Mouse (Mus musculus): Measurements from ENCODE around the gene Frmd4a. TPM values are rescaled to one million over a fixed set of nuclear protein-coding genes. Genes with fewer than 3 reads are reported as not detected.

Frmd4a gene
- polyA plus RNA-seq, 1 experiment from 2014 or later, result 39.5 TPM

DNA sequence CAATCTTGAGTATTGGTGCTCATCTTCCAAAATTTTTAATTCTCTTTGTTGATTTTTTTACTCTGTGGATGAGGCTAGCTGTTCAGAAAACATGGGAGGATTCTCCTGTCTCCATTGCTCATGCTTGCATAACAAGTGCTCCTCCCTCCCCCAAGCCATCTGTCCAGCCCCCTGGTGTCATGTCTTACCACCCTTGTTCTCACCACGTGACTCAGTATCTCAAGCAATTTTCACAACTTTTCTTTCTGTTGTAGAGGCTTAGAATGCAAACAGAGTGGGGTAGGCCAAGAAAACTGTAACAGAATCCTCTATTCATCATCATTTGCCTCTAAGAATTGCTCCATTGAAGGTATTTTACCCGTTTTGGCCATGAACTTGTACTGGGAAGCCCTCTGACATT, 273.6 kb downstream of the Frmd4a start:
- Histone ChIP-seq H3K9me3 (replicated peaks) (no peaks in the 10 kb centered on the region), H3K9ac (no peak overlapping the region), H3K36me3 (no peaks in the 10 kb centered on the region), H3K27ac (replicated peaks) (no peak overlapping the region), H3K27me3 (no peaks in the 10 kb centered on the region), H3K4me2 (replicated peaks) (no peak overlapping the region), H3K4me3 (replicated peaks) (no peak overlapping the region), H3K4me1 (peaks cover 14% of the 10 kb centered on the region)
- ATAC-seq (ENCODE audit: insufficient number of reproducible peaks, low FRiP score, low TSS enrichment, low read depth), result no peak
- WGBS, result 61% methylated on average over 2 of the region's 2 CpGs

DNA sequence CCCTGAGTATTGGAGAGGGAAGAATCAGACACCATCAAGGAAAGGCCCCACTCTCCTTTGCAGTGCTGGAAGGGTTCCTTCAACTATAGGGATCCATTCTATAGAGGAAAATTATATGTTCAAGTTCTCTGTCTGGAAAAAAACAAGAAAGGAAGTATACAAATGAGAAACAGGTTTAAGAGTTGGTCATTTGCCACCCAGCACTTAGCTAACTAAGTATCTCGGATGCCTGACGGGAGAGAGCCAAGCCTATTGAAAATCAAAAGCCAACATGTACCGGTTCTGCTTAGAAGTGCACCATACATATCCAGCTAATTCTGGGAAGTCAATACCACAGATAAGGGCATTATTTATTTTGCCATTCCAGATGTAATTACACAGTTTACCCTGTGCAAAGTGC, 274.2 kb downstream of the Frmd4a start:
- H3K9me3 ChIP-seq (replicated peaks), result no peaks in the 10 kb centered on the region

DNA sequence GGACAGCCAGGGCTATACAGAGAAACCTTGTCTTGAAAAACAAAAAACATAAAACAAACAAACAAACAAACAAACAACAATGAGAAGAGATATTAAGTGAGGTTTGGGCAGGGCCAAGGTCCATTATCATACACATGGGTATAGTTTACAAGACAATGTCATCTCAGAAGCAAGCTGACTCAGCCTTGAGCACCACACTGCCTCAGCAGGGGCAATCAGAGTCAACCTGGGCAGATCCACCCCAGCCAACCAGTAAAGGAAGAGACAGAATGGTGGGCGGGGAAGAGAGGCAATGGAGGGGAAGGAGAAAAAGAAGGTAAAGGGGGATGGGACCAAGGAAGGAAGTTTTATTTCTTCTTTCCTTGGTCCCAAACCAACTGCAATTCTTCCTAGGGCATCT, 276.2 kb downstream of the Frmd4a start:
- Histone ChIP-seq H3K4me2 (replicated peaks) (no peak overlapping the region), H3K27ac (replicated peaks) (no peak overlapping the region), H3K27me3 (no peaks in the 10 kb centered on the region), H3K9ac (no peak overlapping the region), H3K4me1 (peaks cover 23% of the 10 kb centered on the region), H3K9me3 (replicated peaks) (no peaks in the 10 kb centered on the region), H3K36me3 (no peaks in the 10 kb centered on the region), H3K4me3 (replicated peaks) (no peak overlapping the region)
- no peak for ATAC-seq (ENCODE audit: insufficient number of reproducible peaks, low FRiP score, low TSS enrichment, low read depth)
- WGBS, result 95% methylated on average over 1 of the region's 1 CpGs

More for the DNA sequence above, 274.2 kb downstream of the Frmd4a start:
- 44% methylated on average over 3 of the region's 3 CpGs for WGBS
- no peak for ATAC-seq (ENCODE audit: insufficient number of reproducible peaks, low FRiP score, low TSS enrichment, low read depth)
- Histone ChIP-seq H3K4me1 (peaks cover 8% of the 10 kb centered on the region), H3K4me3 (replicated peaks) (no peak overlapping the region), H3K27me3 (no peaks in the 10 kb centered on the region), H3K27ac (replicated peaks) (no peak overlapping the region), H3K36me3 (no peaks in the 10 kb centered on the region), H3K4me2 (replicated peaks) (no peak overlapping the region), H3K9ac (no peak overlapping the region)

DNA sequence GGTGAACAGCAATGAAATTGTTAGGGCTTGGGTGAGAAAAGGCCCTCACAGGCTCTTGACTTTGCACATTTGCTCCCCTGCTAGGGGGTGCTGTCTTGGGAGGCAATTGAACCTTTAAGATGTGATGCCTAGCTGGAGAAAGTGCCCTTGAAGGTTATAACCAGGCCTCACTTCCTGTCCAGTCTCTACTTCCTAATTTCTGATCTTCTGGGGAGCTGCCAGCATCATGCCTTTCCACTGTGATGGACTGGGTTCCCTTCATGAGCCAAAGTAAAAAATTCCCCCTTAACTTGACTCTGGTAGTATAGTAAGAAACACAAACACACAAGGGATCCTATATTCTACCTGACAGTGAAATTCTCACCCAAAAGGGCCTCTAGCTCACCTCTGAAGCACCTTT, 278.1 kb downstream of the Frmd4a start:
- ATAC-seq (ENCODE audit: insufficient number of reproducible peaks, low FRiP score, low TSS enrichment, low read depth), result no peak
- Histone ChIP-seq H3K4me3 (replicated peaks) (no peak overlapping the region), H3K9ac (no peak overlapping the region), H3K4me2 (replicated peaks) (no peak overlapping the region), H3K9me3 (replicated peaks) (no peaks in the 10 kb centered on the region), H3K27me3 (no peaks in the 10 kb centered on the region), H3K36me3 (no peaks in the 10 kb centered on the region), H3K27ac (replicated peaks) (no peak overlapping the region), H3K4me1 (peaks cover 40% of the 10 kb centered on the region)

DNA sequence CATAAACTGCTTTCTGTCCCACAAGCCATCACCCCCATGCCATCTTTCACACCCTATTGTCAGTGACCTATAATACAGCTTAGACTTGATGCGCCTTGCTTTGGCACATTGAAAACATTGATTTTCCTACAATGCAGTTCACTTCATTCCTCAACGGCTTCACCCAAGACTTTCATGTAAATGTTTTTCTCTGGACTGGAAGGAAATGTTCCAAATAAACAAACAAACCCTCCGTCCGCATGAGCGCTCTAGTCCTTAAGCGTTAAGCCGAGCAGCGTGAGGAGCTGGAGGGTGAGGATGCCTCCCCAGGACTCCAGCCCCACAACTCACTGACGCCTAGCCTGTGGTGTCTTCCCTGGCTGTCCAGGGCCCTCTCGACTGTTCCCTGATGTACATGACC, 279.4 kb downstream of the Frmd4a start:
- peak overlapping the region; percentile 92; the same call in 1 of the 2 replicates for H3K27ac ChIP-seq (replicated peaks)
- no peaks in the 10 kb centered on the region for H3K27me3 ChIP-seq
- no peaks in the 10 kb centered on the region for H3K36me3 ChIP-seq
- H3K4me3 ChIP-seq (replicated peaks), result no peak overlapping the region
- H3K9ac ChIP-seq, result no peak overlapping the region
- H3K9me3 ChIP-seq (replicated peaks), result no peaks in the 10 kb centered on the region
- 68% methylated on average over 10 of the region's 10 CpGs for WGBS
- peaks cover 47% of the 10 kb centered on the region for H3K4me1 ChIP-seq
- ATAC-seq (ENCODE audit: insufficient number of reproducible peaks, low FRiP score, low TSS enrichment, low read depth), result no peak
- no peak overlapping the region for H3K4me2 ChIP-seq (replicated peaks)

DNA sequence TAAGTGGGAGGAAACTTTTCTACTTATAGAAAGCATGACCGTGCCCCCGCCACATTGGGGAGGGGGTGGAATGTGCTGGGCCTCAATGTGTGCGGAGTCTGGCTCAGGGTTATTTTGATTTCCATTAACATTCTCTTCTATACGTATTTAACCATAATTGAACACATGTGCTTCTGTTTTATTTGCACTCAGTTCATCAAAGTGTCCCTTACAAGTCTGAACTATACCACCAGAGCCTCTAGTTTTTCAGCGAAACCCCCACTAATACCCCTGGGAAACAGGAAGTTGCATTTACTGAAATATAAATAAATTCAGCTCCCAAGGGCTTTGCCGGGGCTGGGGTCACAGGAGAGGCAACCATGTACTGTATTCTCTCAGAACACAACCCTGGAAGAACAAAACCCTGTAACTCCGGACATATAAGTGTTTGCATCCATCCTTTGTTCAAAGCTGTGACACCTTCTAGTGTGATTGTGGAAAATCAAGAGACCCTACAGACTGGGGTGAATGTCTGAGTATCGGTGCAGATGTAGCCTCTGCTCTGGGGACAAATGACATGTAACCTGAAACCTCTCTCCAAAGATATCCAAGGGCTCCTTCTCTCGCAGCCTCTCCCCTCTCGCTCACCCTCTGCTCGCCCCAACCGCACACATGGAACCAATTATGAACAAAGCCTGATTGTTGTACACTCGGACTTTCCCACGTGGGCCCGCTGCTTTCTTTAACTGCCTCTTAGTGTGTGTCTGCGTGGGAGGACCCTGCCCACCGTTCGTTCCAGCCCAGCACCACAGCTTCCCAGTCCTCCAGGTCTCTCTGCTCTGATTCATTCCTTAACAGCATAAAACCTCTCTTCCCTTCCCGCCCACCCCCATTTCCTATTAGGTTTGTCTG, 281.1 kb downstream of the Frmd4a start:
- 3% methylated on average over 19 of the region's 19 CpGs for WGBS
- peaks cover 42% of the 10 kb centered on the region for H3K4me1 ChIP-seq
- H3K27ac ChIP-seq (replicated peaks), result peak overlapping the region; percentile 92
- H3K4me2 ChIP-seq (replicated peaks), result peak overlapping the region; percentile 55
- no peaks in the 10 kb centered on the region for H3K27me3 ChIP-seq
- peak; percentile 87 for ATAC-seq (ENCODE audit: insufficient number of reproducible peaks, low FRiP score, low TSS enrichment, low read depth)
- H3K36me3 ChIP-seq, result no peaks in the 10 kb centered on the region
- H3K9ac ChIP-seq, result no peak overlapping the region
- H3K4me3 ChIP-seq (replicated peaks), result peak overlapping the region; percentile 44
- no peaks in the 10 kb centered on the region for H3K9me3 ChIP-seq (replicated peaks)

DNA sequence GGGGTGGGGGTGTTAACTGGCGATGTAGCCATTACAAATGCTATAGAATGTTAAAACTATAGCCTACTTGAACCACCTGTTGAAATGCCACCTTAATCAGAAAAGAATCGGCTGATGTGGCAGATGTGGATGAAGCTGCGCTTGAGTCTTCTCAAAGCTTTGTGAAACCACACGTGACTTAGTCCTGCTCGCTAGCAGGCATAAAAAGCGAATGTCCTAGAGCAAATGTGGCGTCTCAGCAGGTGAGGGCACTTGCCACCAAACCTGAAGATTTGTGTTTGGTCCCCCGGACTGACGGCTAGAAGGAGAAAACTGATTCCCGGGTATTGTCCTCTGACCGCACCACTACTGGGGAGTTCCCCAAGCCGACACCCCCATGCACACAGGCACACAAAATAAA, 282.1 kb downstream of the Frmd4a start:
- WGBS, result 36% methylated on average over 12 of the region's 12 CpGs
- Histone ChIP-seq H3K4me1 (peaks cover 42% of the 10 kb centered on the region), H3K36me3 (no peaks in the 10 kb centered on the region), H3K4me3 (replicated peaks) (peak overlapping the region; percentile 44; the same call in 1 of the 2 replicates), H3K27ac (replicated peaks) (peak overlapping the region; percentile 92), H3K27me3 (no peaks in the 10 kb centered on the region), H3K4me2 (replicated peaks) (peak overlapping the region; percentile 55), H3K9ac (no peak overlapping the region), H3K9me3 (replicated peaks) (no peaks in the 10 kb centered on the region)
- no peak for ATAC-seq (ENCODE audit: insufficient number of reproducible peaks, low FRiP score, low TSS enrichment, low read depth)

DNA sequence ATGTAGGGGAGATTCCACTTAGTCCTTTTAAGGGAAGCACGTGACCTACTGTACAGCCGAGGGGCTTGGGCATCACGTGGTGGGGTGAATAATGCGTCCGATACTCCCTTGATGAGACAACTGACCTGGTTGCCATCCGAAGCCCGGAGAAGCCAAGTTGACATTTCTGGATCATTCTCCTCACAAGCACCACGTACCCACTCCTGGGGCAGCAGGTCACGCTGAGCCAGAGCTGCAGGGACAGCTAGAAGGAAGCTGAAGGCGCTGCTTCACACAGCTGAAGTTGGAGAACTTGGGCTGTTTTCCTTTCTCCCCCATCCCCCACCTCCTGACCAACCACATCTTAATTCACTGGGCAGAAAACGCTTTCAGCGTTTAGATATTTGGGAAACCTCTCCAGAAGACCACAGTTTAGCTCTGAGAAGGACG, 282.9 kb downstream of the Frmd4a start:
- H3K4me1 ChIP-seq, result peaks cover 42% of the 10 kb centered on the region
- no peaks in the 10 kb centered on the region for H3K9me3 ChIP-seq (replicated peaks)
- no peaks in the 10 kb centered on the region for H3K36me3 ChIP-seq
- WGBS, result 13% methylated on average over 13 of the region's 13 CpGs
- H3K27me3 ChIP-seq, result no peaks in the 10 kb centered on the region
- peak overlapping the region; percentile 92 for H3K27ac ChIP-seq (replicated peaks)
- no peak for ATAC-seq (ENCODE audit: insufficient number of reproducible peaks, low FRiP score, low TSS enrichment, low read depth)
- H3K4me3 ChIP-seq (replicated peaks), result peak overlapping the region; percentile 44
- peak overlapping the region; percentile 2; the same call in 1 of the 2 replicates for H3K9ac ChIP-seq
- peak overlapping the region; percentile 55 for H3K4me2 ChIP-seq (replicated peaks)

DNA sequence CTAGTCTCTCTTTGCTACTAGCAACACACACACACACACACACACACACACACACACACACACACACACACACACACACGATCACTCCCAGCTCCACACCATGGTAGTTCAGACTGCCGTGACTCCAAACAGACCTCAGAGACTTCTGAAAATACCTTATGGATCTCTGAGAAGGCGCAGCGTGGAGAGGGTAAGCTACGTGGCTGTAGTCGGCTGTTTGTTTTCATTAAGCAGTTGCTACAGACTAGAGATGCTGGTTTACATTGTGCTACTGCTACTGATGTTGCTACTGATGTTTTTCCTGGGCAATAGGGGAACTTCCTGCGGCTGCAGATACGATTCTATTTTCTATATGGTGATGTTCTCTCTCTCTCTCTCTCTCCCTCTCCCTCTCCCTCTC, 283.3 kb downstream of the Frmd4a start:
- H3K27me3 ChIP-seq, result no peaks in the 10 kb centered on the region
- 8% methylated on average over 8 of the region's 8 CpGs for WGBS
- no peaks in the 10 kb centered on the region for H3K36me3 ChIP-seq
- peak overlapping the region; percentile 92 for H3K27ac ChIP-seq (replicated peaks)
- ATAC-seq (ENCODE audit: insufficient number of reproducible peaks, low FRiP score, low TSS enrichment, low read depth), result no peak
- H3K4me2 ChIP-seq (replicated peaks), result peak overlapping the region; percentile 55
- peak overlapping the region; percentile 2; the same call in 1 of the 2 replicates for H3K9ac ChIP-seq
- H3K4me3 ChIP-seq (replicated peaks), result peak overlapping the region; percentile 44
- H3K4me1 ChIP-seq, result peaks cover 42% of the 10 kb centered on the region
- no peaks in the 10 kb centered on the region for H3K9me3 ChIP-seq (replicated peaks)

DNA sequence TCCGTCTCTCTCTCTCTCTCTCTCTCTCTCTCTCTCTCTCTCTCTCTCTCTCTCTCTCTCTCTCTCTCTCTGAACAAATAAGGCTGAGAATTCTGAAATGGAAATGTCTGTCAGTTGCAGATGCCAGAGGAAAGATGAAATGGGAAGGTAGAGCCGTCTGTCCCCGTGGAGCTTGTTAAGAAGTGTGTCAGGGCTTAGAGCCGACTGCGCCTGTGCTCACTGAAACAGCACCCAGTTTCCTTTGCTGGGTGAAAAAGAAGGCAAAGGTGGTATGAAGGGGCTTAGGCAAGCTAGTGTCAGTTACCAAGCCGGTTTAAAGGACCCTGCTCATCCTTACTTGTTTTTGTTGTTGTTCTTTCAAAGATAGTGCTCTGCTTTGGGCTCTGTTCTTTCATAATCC, 283.7 kb downstream of the Frmd4a start:
- H3K36me3 ChIP-seq, result no peaks in the 10 kb centered on the region
- H3K27ac ChIP-seq (replicated peaks), result peak overlapping the region; percentile 92
- peak overlapping the region; percentile 44 for H3K4me3 ChIP-seq (replicated peaks)
- peaks cover 42% of the 10 kb centered on the region for H3K4me1 ChIP-seq
- 0 out of 2 replicates have a peak overlapping the region, but pooled peaks have one; percentile 9 for H3K9ac ChIP-seq
- WGBS, result 11% methylated on average over 5 of the region's 6 CpGs
- H3K4me2 ChIP-seq (replicated peaks), result peak overlapping the region; percentile 55
- H3K27me3 ChIP-seq, result no peaks in the 10 kb centered on the region
- H3K9me3 ChIP-seq (replicated peaks), result no peaks in the 10 kb centered on the region
- ATAC-seq (ENCODE audit: insufficient number of reproducible peaks, low FRiP score, low TSS enrichment, low read depth), result no peak

DNA sequence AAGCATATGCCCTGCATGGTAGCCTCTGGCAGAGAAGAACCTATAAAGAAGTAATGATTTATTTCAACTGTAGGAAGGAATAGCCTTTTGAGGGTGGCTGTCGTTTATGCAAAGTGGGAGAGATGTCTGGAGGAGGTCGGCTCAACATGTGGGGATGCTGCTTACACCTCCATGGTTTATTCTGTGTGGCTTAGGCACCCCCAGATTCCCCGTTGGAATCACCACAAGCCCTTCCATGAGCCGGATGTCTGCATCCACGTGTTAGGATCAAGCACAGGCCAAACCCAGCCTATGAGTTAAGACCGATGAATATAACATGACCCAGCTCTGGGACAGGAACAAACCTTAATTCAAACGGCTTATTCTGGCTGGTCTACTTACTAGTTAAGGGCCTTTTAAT, 284.2 kb downstream of the Frmd4a start:
- Histone ChIP-seq H3K4me3 (replicated peaks) (peak overlapping the region; percentile 44), H3K9ac (0 out of 2 replicates have a peak overlapping the region, but pooled peaks have one; percentile 9), H3K4me1 (peaks cover 42% of the 10 kb centered on the region), H3K36me3 (no peaks in the 10 kb centered on the region), H3K27me3 (no peaks in the 10 kb centered on the region), H3K9me3 (replicated peaks) (no peaks in the 10 kb centered on the region), H3K4me2 (replicated peaks) (peak overlapping the region; percentile 55), H3K27ac (replicated peaks) (peak overlapping the region; percentile 92)
- ATAC-seq (ENCODE audit: insufficient number of reproducible peaks, low FRiP score, low TSS enrichment, low read depth), result no peak
- WGBS, result 25% methylated on average over 7 of the region's 7 CpGs
